Comparison of ENCODE assay signal across 22 mouse cellular contexts in genomic region chrX:53129501-53129900, GRCm38 (mm10).
DNase-seq lines count a peak whose midpoint lies in the region; ATAC-seq and TF ChIP-seq lines count a peak whose summit lies in the region.
"Had no signal": no experiment of that assay in that cellular context is flagged by ENCODE, and none has a peak within 500 bp of the region (broad histone marks: within the 10 kb centered on the region; RNA-seq: fewer than 3 reads in every experiment).

No protein-coding gene starts in this region.

- H3K9me3 ChIP-seq in lung, embryonic 14.5 days (ENCODE audit: low read depth, low read length): no peaks in the 10 kb centered on the region
- no peaks in the 10 kb centered on the region for H3K9me3 ChIP-seq in limb, embryonic 15.5 days
- H3K9me3 ChIP-seq: forebrain, embryonic 13.5 days; heart, embryonic 13.5 days; hindbrain, embryonic 15.5 days had no signal

- H3K4me3 ChIP-seq in lung, embryonic 14.5 days (ENCODE audit: low read depth, low read length): no peak overlapping the region
- H3K4me3 ChIP-seq in limb, embryonic 15.5 days: no peak overlapping the region
- H3K4me3 ChIP-seq: forebrain, embryonic 13.5 days; gastrocnemius, adult 2 months; heart, embryonic 13.5 days; hindbrain, embryonic 15.5 days had no signal

- TF ChIP-seq CTCF in lung, embryonic 14.5 days (IDR thresholded peaks at IDR 0.05; ENCODE audit: low read depth): no peak

- DNase-seq in lung, embryonic 14.5 days: peak; percentile 14
- DNase-seq in lung, postnatal 36 days: no peak
- peak; percentile 16 for DNase-seq in 416B (ENCODE audit: low read depth)
- peak; percentile 45 for DNase-seq in adipocyte (ENCODE audit: low spot score)
- no peak for DNase-seq in adrenal gland, adult 8-10 months
- no peak for DNase-seq in urinary bladder, postnatal 14 days (ENCODE audit: low spot score)
- DNase-seq: adrenal gland, postnatal 10 days; cerebellum, adult 11-12 months; cerebellum, adult 9-10 months; cerebellum, postnatal 25 days; forebrain, postnatal 0 days; gastrocnemius, adult 2 months; gastrocnemius, postnatal 36 days; heart, adult 11 months; heart, postnatal 36 days had no signal

- no peak for ATAC-seq in lung, embryonic 14.5 days (ENCODE audit: insufficient read depth)
- ATAC-seq in limb, embryonic 15.5 days (ENCODE audit: insufficient number of reproducible peaks, low FRiP score, low TSS enrichment, low read depth): no peak
- ATAC-seq: activated CD4-positive, CD25-positive, alpha-beta regulatory T cell, adult 4 months; forebrain, embryonic 13.5 days; forebrain, postnatal 0 days; intestine, embryonic 16.5 days; Patski had no signal

- H3K4me1 ChIP-seq in lung, embryonic 14.5 days (ENCODE audit: insufficient read depth): no peaks in the 10 kb centered on the region
- peaks cover 7% of the 10 kb centered on the region; the same call in 1 of the 2 replicates for H3K4me1 ChIP-seq in limb, embryonic 15.5 days
- H3K4me1 ChIP-seq: forebrain, embryonic 13.5 days; hindbrain, embryonic 15.5 days had no signal

- no peak overlapping the region for H3K27ac ChIP-seq in lung, embryonic 14.5 days (ENCODE audit: low read depth)
- H3K27ac ChIP-seq in limb, embryonic 15.5 days: peak overlapping the region; percentile 43
- H3K27ac ChIP-seq: forebrain, embryonic 13.5 days; gastrocnemius, adult 2 months; heart, embryonic 13.5 days; hindbrain, embryonic 15.5 days had no signal

- H3K27me3 ChIP-seq in lung, embryonic 14.5 days (ENCODE audit: insufficient read depth, low read length): no peaks in the 10 kb centered on the region
- H3K27me3 ChIP-seq in limb, embryonic 15.5 days: no peaks in the 10 kb centered on the region; the same call in 1 of the 2 replicates
- H3K27me3 ChIP-seq: forebrain, embryonic 13.5 days; heart, embryonic 13.5 days; hindbrain, embryonic 15.5 days had no signal

- no peak overlapping the region for H3K4me2 ChIP-seq in lung, embryonic 14.5 days
- no peak overlapping the region for H3K4me2 ChIP-seq in limb, embryonic 15.5 days
- H3K4me2 ChIP-seq: forebrain, embryonic 13.5 days; heart, embryonic 13.5 days; hindbrain, embryonic 15.5 days had no signal

- no peaks in the 10 kb centered on the region for H3K36me3 ChIP-seq in lung, embryonic 14.5 days (ENCODE audit: insufficient read depth)
- H3K36me3 ChIP-seq in limb, embryonic 15.5 days: no peaks in the 10 kb centered on the region
- H3K36me3 ChIP-seq: heart, embryonic 13.5 days; hindbrain, embryonic 15.5 days had no signal

- 30% methylated on average over 2 of the region's 2 CpGs for WGBS in lung, embryonic 14.5 days
- WGBS in limb, embryonic 15.5 days: 35% methylated on average over 2 of the region's 2 CpGs

- no peak overlapping the region for H3K9ac ChIP-seq in lung, embryonic 14.5 days
- no peak overlapping the region for H3K9ac ChIP-seq in limb, embryonic 15.5 days
- H3K9ac ChIP-seq: forebrain, embryonic 13.5 days; forebrain, postnatal 0 days; heart, embryonic 13.5 days; hindbrain, embryonic 15.5 days had no signal

Comparison
In these comparisons a context has a peak if more than half of its experiments do, and no peak if none do; other contexts are left out.
1. DNase-seq: peak in lung, embryonic 14.5 days (single experiment), 416B (single experiment) and adipocyte (single experiment); none in lung, postnatal 36 days (single experiment), adrenal gland, adult 8-10 months (single experiment) and urinary bladder, postnatal 14 days (single experiment).